ENCODE assay signal across 32 mouse cellular contexts in genomic region chr1:42813301-42813845, GRCm38 (mm10).
"Had no signal": no experiment of that assay in that cellular context is flagged by ENCODE, and none has a peak within 500 bp of the region (broad histone marks: within the 10 kb centered on the region; RNA-seq: fewer than 3 reads in every experiment).

No protein-coding gene starts in this region.

- H3K4me2 ChIP-seq: heart, embryonic 11.5 days; heart, embryonic 12.5 days; heart, embryonic 13.5 days; heart, embryonic 15.5 days; hindbrain, embryonic 12.5 days; hindbrain, embryonic 13.5 days; hindbrain, embryonic 14.5 days; hindbrain, embryonic 15.5 days; intestine, embryonic 15.5 days had no signal

- H3K27ac ChIP-seq: heart, adult 2 months; heart, embryonic 10.5 days; heart, embryonic 13.5 days; heart, embryonic 15.5 days; hindbrain, embryonic 10.5 days; hindbrain, embryonic 12.5 days; hindbrain, embryonic 13.5 days; hindbrain, embryonic 14.5 days; hindbrain, embryonic 15.5 days; hindbrain, postnatal 0 days; intestine, embryonic 15.5 days; layer of hippocampus, adult 2 months; left cerebral cortex, adult 2 months had no signal

- H3K36me3 ChIP-seq: heart, embryonic 10.5 days; heart, embryonic 12.5 days; heart, embryonic 13.5 days; heart, embryonic 15.5 days; hindbrain, embryonic 10.5 days; hindbrain, embryonic 12.5 days; hindbrain, embryonic 13.5 days; hindbrain, embryonic 15.5 days; intestine, embryonic 15.5 days had no signal

- H3K4me1 ChIP-seq: heart, embryonic 10.5 days; heart, embryonic 12.5 days; heart, embryonic 13.5 days; heart, embryonic 15.5 days; hindbrain, embryonic 10.5 days; hindbrain, embryonic 12.5 days; hindbrain, embryonic 13.5 days; hindbrain, embryonic 15.5 days; intestine, embryonic 15.5 days had no signal

- H3K4me3 ChIP-seq: heart, adult 2 months; heart, embryonic 10.5 days; heart, embryonic 12.5 days; heart, embryonic 13.5 days; heart, embryonic 15.5 days; hindbrain, embryonic 10.5 days; hindbrain, embryonic 12.5 days; hindbrain, embryonic 13.5 days; hindbrain, embryonic 15.5 days; intestine, embryonic 15.5 days; layer of hippocampus, adult 2 months; left cerebral cortex, adult 2 months had no signal

- ATAC-seq: hindbrain, embryonic 16.5 days; hindbrain, postnatal 0 days; inflammation-experienced regulatory T-cells, adult 6 months; intestine, embryonic 15.5 days; intestine, embryonic 16.5 days; intestine, postnatal 0 days had no signal

- H3K9me3 ChIP-seq: heart, embryonic 10.5 days; heart, embryonic 12.5 days; heart, embryonic 13.5 days; heart, embryonic 15.5 days; hindbrain, embryonic 10.5 days; hindbrain, embryonic 12.5 days; hindbrain, embryonic 13.5 days; hindbrain, embryonic 15.5 days; intestine, embryonic 15.5 days had no signal

- DNase-seq: heart, adult 18-20 months; heart, adult 2 months; heart, postnatal 10 days; heart, postnatal 14 days; heart, postnatal 36 days; heart, postnatal 4 days; kidney, adult 11 months; kidney, adult 2 months; kidney, postnatal 10 days; kidney, postnatal 14 days; kidney, postnatal 25 days; kidney, postnatal 4 days; layer of hippocampus, adult 9-11 months; layer of hippocampus, postnatal 36 days had no signal

- H3K27me3 ChIP-seq: heart, embryonic 12.5 days; heart, embryonic 13.5 days; heart, embryonic 15.5 days; hindbrain, embryonic 12.5 days; hindbrain, embryonic 13.5 days; hindbrain, embryonic 15.5 days; intestine, embryonic 15.5 days had no signal

- H3K9ac ChIP-seq: heart, embryonic 12.5 days; heart, embryonic 13.5 days; heart, embryonic 15.5 days; hindbrain, embryonic 12.5 days; hindbrain, embryonic 13.5 days; hindbrain, embryonic 14.5 days; hindbrain, embryonic 15.5 days; intestine, embryonic 15.5 days had no signal
